Mouse (Mus musculus): Measurements from ENCODE around the gene Elmsan1. TPM values are rescaled to one million over a fixed set of nuclear protein-coding genes. Genes with fewer than 3 reads are reported as not detected.

Elmsan1 gene
- polyA plus RNA-seq, 1 experiment from 2014 or later, result 13.4 TPM

DNA sequence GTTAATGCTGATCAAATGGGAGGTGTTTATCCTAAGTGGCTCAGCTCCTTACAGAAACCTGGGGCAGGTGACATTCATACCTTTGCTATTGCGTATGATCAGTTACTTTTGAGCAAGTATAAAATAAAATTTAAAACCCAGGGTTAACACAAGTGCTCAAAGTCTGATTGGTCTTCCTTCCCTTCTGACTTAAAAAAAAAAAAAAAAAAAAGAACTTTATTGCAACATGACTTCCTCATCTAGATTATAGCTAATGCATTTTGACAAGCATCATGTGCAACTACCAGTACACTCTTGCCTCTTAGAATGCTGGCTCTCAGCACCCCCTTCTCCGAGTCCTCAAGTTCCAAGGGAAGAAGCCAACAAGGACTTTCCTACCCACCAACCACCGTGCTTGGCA, 46.5 kb downstream of the Elmsan1 start:
- H3K36me3 ChIP-seq (ENCODE audit: control insufficient read depth, insufficient read depth, low read length), result peaks cover 31% of the 10 kb centered on the region
- no peak for ATAC-seq (replicated peaks; ENCODE audit: low FRiP score)
- WGBS, result 87% methylated on average over 3 of the region's 3 CpGs
- H3K9me3 ChIP-seq (ENCODE audit: control insufficient read depth, low read length), result no peaks in the 10 kb centered on the region
- DNase-seq (ENCODE audit: low spot score), result no peak
- no peak overlapping the region for H3K9ac ChIP-seq (ENCODE audit: low read depth, low read length)
- H3K27me3 ChIP-seq (replicated peaks; ENCODE audit: control insufficient read depth, insufficient read depth, low read length), result no peaks in the 10 kb centered on the region
- H3K4me3 ChIP-seq (ENCODE audit: low read depth, low read length), result no peak overlapping the region
- H3K4me1 ChIP-seq (replicated peaks; ENCODE audit: control insufficient read depth, insufficient read depth, low read length), result peaks cover 36% of the 10 kb centered on the region
- no peak overlapping the region for H3K4me2 ChIP-seq
- H3K27ac ChIP-seq (ENCODE audit: low read depth, low read length), result no peak overlapping the region

DNA sequence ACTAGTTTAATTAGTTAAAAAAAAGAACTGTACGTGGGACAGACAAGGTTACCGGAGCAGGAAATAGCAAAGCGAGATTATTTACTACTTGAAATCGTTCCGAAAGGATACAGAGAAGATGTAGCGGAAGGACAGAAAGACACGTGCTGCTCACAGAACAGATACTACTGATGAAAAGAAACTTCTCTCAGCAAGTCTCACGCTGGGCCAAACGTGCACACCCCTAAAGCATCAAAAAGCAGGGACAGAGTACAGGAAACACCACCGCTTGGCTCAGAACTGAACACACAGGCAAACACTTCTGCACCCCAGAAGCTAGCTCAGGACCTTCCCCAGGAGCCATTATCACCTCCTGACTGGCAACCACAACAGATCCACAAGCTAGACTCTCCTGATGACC, 48.1 kb downstream of the Elmsan1 start:
- Histone ChIP-seq H3K9ac (ENCODE audit: low read depth, low read length) (no peak overlapping the region), H3K4me1 (replicated peaks; ENCODE audit: control insufficient read depth, insufficient read depth, low read length) (peaks cover 25% of the 10 kb centered on the region), H3K27ac (ENCODE audit: low read depth, low read length) (no peak overlapping the region), H3K9me3 (ENCODE audit: control insufficient read depth, low read length) (no peaks in the 10 kb centered on the region), H3K36me3 (ENCODE audit: control insufficient read depth, insufficient read depth, low read length) (peaks cover 31% of the 10 kb centered on the region), H3K27me3 (replicated peaks; ENCODE audit: control insufficient read depth, insufficient read depth, low read length) (no peaks in the 10 kb centered on the region), H3K4me3 (ENCODE audit: low read depth, low read length) (no peak overlapping the region), H3K4me2 (no peak overlapping the region)
- 86% methylated on average over 10 of the region's 10 CpGs for WGBS
- ATAC-seq (replicated peaks; ENCODE audit: low FRiP score) (no peak), DNase-seq (ENCODE audit: low spot score) (no peak)

DNA sequence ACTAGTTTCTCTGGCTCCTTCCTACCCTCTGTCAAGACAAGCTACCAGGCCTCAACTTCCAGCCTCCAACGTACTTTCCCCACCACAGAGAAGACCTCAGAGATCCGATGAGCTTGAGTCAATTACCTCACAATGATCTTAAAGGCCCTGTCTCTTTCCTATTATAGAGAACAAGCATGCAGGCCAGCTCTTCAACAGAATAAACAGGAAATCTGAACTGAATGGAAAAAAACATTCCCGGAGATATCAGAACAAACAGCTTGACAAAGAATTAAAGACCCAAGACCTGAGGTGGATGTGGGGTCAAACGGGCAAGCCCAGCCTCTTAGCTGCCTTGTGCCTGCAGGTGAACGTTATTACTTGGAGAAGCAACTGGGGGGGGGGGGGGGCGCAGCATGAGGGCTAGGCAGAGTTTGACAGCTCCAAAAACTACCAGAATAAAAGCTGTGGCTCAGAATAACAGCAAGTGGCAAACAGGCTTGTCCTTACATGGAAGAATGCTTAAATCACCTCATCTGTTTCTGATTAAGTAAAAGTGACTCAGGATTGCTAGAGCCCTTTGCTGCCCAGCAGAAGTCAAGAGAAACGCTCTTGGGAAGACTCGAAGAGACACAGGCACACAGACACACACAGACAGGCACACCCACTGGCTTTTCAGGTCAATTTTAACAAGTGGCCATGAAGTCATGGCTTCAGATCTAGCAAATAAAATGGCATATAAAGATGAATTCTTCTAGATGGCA, 52.9 kb downstream of the Elmsan1 start:
- Histone ChIP-seq H3K27me3 (replicated peaks; ENCODE audit: control insufficient read depth, insufficient read depth, low read length) (no peaks in the 10 kb centered on the region), H3K36me3 (ENCODE audit: control insufficient read depth, insufficient read depth, low read length) (peaks cover 21% of the 10 kb centered on the region; the same call in 1 of the 2 replicates), H3K4me3 (ENCODE audit: low read depth, low read length) (no peak overlapping the region), H3K27ac (ENCODE audit: low read depth, low read length) (no peak overlapping the region; the same call in 1 of the 2 replicates), H3K4me1 (replicated peaks; ENCODE audit: control insufficient read depth, insufficient read depth, low read length) (peaks cover 19% of the 10 kb centered on the region), H3K4me2 (no peak overlapping the region), H3K9ac (ENCODE audit: low read depth, low read length) (no peak overlapping the region), H3K9me3 (ENCODE audit: control insufficient read depth, low read length) (no peaks in the 10 kb centered on the region)
- WGBS, result 55% methylated on average over 8 of the region's 8 CpGs
- no peak for ATAC-seq (replicated peaks; ENCODE audit: low FRiP score)
- DNase-seq (ENCODE audit: low spot score), result no peak

DNA sequence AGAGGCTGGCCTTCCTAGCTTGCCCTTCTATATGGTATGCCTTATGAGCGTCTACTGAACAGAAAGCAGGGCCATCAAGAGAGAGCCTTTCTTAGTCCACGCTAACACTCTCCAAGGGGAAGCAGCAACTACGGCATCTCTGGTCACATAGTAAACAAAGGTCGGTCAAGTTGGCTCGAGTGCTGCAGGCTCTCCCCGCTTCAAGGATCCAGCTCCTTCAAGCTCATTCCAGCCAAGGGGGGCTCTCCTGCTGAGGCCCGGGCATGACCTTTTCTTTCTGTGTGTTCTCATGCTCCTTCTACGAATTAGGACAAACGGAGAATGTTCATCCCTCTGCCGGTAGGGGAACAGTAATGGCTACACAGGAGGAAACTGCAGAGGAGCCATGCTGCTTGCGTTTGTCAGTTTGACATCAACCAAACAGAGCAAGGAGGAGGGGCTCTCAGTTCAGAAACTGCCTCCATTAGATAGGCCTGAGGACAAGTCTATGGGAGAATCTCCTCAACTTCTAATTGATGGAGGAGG, 55.0 kb downstream of the Elmsan1 start:
- Histone ChIP-seq H3K36me3 (ENCODE audit: control insufficient read depth, insufficient read depth, low read length) (peaks cover 38% of the 10 kb centered on the region), H3K27me3 (replicated peaks; ENCODE audit: control insufficient read depth, insufficient read depth, low read length) (no peaks in the 10 kb centered on the region), H3K4me3 (ENCODE audit: low read depth, low read length) (no peak overlapping the region), H3K27ac (ENCODE audit: low read depth, low read length) (no peak overlapping the region), H3K4me2 (no peak overlapping the region), H3K9ac (ENCODE audit: low read depth, low read length) (no peak overlapping the region), H3K9me3 (ENCODE audit: control insufficient read depth, low read length) (no peaks in the 10 kb centered on the region), H3K4me1 (replicated peaks; ENCODE audit: control insufficient read depth, insufficient read depth, low read length) (peaks cover 19% of the 10 kb centered on the region)
- WGBS, result 83% methylated on average over 11 of the region's 11 CpGs
- ATAC-seq (replicated peaks; ENCODE audit: low FRiP score) (no peak), DNase-seq (ENCODE audit: low spot score) (no peak)

DNA sequence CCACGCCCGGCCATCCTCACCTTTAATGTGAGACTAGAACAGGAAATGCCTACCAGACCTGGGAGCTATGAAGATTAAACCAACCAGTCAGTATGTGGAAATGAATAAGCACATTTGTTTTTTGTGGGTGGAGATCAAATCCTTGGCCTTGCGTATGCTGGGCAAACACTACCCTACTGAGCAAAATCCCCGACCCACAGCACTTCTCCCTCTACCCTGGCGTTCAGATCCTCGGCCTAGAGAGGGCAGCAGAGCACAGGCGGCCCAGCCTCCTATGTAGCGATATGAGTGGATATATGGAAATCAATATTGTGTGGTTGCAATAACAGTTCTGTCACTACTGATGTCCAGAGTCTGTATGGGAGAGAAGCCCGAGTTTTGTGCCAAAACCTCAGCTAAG, 55.5 kb downstream of the Elmsan1 start:
- H3K4me2 ChIP-seq, result no peak overlapping the region
- WGBS, result 85% methylated on average over 9 of the region's 9 CpGs
- peaks cover 19% of the 10 kb centered on the region for H3K4me1 ChIP-seq (replicated peaks; ENCODE audit: control insufficient read depth, insufficient read depth, low read length)
- no peak overlapping the region for H3K27ac ChIP-seq (ENCODE audit: low read depth, low read length)
- no peak overlapping the region for H3K9ac ChIP-seq (ENCODE audit: low read depth, low read length)
- no peaks in the 10 kb centered on the region for H3K27me3 ChIP-seq (replicated peaks; ENCODE audit: control insufficient read depth, insufficient read depth, low read length)
- no peak for ATAC-seq (replicated peaks; ENCODE audit: low FRiP score)
- H3K4me3 ChIP-seq (ENCODE audit: low read depth, low read length), result no peak overlapping the region
- no peak for DNase-seq (ENCODE audit: low spot score)
- H3K9me3 ChIP-seq (ENCODE audit: control insufficient read depth, low read length), result no peaks in the 10 kb centered on the region
- H3K36me3 ChIP-seq (ENCODE audit: control insufficient read depth, insufficient read depth, low read length), result peaks cover 43% of the 10 kb centered on the region

DNA sequence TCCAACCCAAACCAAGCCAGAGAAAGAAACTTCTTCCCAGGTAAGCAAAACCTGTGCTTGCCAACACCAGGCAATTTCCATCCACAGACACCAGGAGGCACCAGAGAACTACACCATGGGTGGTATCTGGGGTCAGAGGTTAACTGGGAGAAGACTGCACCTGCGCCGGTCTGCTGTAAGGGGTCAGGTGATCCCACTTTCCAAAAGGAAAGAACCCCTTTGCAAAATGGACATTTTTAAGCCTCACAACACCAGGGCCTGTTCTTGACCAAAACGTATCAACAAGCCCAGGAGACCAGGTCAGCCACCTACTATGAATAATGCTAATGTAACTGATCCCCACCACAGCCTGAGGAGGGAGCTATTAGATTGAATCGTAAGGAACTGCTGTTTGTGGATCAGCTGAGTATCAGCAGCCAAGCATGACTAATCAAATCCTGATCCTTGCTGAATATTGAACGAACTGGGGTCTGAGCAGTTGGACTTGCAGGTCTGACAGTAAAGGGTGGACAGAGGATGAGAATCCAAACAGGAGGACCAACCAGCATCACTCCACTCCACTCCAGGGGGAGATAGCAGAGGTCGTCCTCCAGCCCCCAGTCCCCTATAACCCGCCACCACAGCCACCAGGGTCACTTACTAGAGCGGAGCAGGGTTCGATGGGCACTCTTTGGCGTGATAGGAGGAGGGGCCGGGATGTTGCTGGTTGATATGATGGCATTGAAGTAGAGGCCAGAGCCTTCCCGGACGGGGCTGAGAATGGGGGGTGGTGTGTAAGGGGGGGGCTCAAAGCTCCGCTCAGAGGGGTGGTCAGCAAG, 56.9 kb downstream of the Elmsan1 start:
- 81% methylated on average over 14 of the region's 14 CpGs for WGBS
- no peak overlapping the region for H3K4me3 ChIP-seq (ENCODE audit: low read depth, low read length)
- peaks cover 45% of the 10 kb centered on the region for H3K36me3 ChIP-seq (ENCODE audit: control insufficient read depth, insufficient read depth, low read length)
- H3K9me3 ChIP-seq (ENCODE audit: control insufficient read depth, low read length), result no peaks in the 10 kb centered on the region
- H3K9ac ChIP-seq (ENCODE audit: low read depth, low read length), result no peak overlapping the region
- peak; percentile 43 for DNase-seq (ENCODE audit: low spot score)
- H3K27ac ChIP-seq (ENCODE audit: low read depth, low read length), result peak overlapping the region; percentile 58
- H3K4me1 ChIP-seq (replicated peaks; ENCODE audit: control insufficient read depth, insufficient read depth, low read length), result peaks cover 17% of the 10 kb centered on the region
- ATAC-seq (replicated peaks; ENCODE audit: low FRiP score), result peak; percentile 57
- no peaks in the 10 kb centered on the region for H3K27me3 ChIP-seq (replicated peaks; ENCODE audit: control insufficient read depth, insufficient read depth, low read length)
- H3K4me2 ChIP-seq, result no peak overlapping the region

DNA sequence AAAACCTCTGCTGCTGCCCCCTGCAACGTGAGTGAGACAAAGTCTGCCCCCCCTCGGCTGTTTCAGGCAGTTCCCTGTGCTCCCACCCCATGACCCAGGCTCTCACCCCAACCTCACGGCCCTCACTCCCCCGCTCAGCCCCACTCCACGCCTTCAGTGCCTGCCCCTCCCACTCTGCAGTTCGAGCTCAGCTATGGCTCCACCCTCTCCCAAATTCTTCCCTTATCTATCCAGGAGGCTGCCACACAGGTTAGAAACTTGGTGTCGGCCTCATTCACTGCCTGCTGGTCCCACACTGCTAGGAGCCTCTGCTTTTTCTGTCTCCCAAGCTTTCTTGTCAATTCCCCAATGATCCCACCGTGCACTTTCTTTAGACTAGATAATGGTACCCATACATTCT, 57.6 kb downstream of the Elmsan1 start:
- peak; percentile 75 for ATAC-seq (replicated peaks; ENCODE audit: low FRiP score)

DNA sequence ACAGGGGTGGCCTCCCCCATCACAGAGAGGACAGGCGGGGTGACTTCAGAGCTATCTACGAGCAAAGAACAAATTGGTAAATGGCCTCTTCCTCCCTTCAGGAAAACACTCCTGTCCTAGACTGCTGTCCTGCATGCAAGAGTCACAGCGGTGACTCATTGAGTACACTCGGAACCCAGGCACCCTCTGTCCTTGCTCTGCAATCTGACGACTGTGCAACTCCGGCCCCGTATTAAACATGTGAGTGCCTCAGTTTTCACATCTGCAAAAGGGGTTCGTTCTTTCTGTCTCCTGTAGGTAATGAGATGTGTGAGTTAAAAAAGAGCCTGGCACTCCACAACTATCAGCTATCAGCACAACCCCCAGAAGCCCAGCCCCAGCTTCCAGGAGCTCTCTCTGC, 58.2 kb downstream of the Elmsan1 start:
- no peak overlapping the region for H3K27ac ChIP-seq (ENCODE audit: low read depth, low read length)
- WGBS, result 93% methylated on average over 8 of the region's 8 CpGs
- H3K36me3 ChIP-seq (ENCODE audit: control insufficient read depth, insufficient read depth, low read length), result peaks cover 52% of the 10 kb centered on the region

More for the DNA sequence above, 57.6 kb downstream of the Elmsan1 start:
- peaks cover 49% of the 10 kb centered on the region for H3K36me3 ChIP-seq (ENCODE audit: control insufficient read depth, insufficient read depth, low read length)
- H3K27me3 ChIP-seq (replicated peaks; ENCODE audit: control insufficient read depth, insufficient read depth, low read length), result no peaks in the 10 kb centered on the region
- H3K9ac ChIP-seq (ENCODE audit: low read depth, low read length), result no peak overlapping the region
- peaks cover 16% of the 10 kb centered on the region for H3K4me1 ChIP-seq (replicated peaks; ENCODE audit: control insufficient read depth, insufficient read depth, low read length)
- no peak for DNase-seq (ENCODE audit: low spot score)
- no peaks in the 10 kb centered on the region for H3K9me3 ChIP-seq (ENCODE audit: control insufficient read depth, low read length)
- H3K4me2 ChIP-seq, result no peak overlapping the region; the same call in 1 of the 2 replicates
- no peak overlapping the region for H3K4me3 ChIP-seq (ENCODE audit: low read depth, low read length)
- WGBS, result 39% methylated on average over 8 of the region's 8 CpGs
- H3K27ac ChIP-seq (ENCODE audit: low read depth, low read length), result peak overlapping the region; percentile 58

More for the DNA sequence above, 58.2 kb downstream of the Elmsan1 start:
- DNase-seq (ENCODE audit: low spot score) (peak; percentile 30), ATAC-seq (replicated peaks; ENCODE audit: low FRiP score) (no peak)
- Histone ChIP-seq H3K4me3 (ENCODE audit: low read depth, low read length) (no peak overlapping the region), H3K9ac (ENCODE audit: low read depth, low read length) (no peak overlapping the region), H3K27me3 (replicated peaks; ENCODE audit: control insufficient read depth, insufficient read depth, low read length) (no peaks in the 10 kb centered on the region), H3K9me3 (ENCODE audit: control insufficient read depth, low read length) (no peaks in the 10 kb centered on the region), H3K4me2 (no peak overlapping the region), H3K4me1 (replicated peaks; ENCODE audit: control insufficient read depth, insufficient read depth, low read length) (peaks cover 14% of the 10 kb centered on the region)
